ENCODE assay signal across 13 mouse cellular contexts in the genomic region with DNA sequence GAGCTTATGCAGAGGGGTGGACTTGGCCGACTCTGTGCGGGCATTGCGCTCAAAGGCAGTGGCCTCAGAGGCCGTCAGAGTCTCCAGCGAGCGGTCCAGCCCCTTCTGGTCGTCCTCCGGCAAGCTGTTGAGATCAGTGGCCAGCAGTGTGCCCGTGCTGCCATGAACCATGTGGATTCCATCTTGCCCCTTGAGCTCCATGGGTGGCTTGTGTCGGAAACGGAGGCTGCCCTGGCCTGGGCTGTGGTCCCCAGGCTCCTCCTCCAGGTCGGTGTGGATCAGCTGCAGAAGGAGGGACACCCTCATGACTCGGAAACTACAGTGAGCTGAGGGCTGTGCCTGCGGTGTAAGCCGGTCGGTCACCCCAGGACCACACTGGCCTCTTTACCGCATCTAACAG.
"Had no signal": no experiment of that assay in that cellular context is flagged by ENCODE, and none has a peak within 500 bp of the region (broad histone marks: within the 10 kb centered on the region; RNA-seq: fewer than 3 reads in every experiment).

No protein-coding gene starts in this region.

- H3K4me2 ChIP-seq: lung, embryonic 14.5 days; midbrain, embryonic 13.5 days; neural tube, embryonic 12.5 days; stomach, embryonic 15.5 days had no signal

- H3K27me3 ChIP-seq: midbrain, embryonic 13.5 days; neural tube, embryonic 12.5 days; stomach, embryonic 15.5 days had no signal

- H3K9me3 ChIP-seq: midbrain, embryonic 10.5 days; midbrain, embryonic 13.5 days; neural tube, embryonic 12.5 days; stomach, embryonic 15.5 days had no signal

- DNase-seq: lung, adult 18-20 months; lung, embryonic 14.5 days; lung, postnatal 10 days; lung, postnatal 4 days; right cerebral cortex, postnatal 14 days; thymus, postnatal 14 days had no signal

- ATAC-seq: midbrain, embryonic 13.5 days; midbrain, embryonic 16.5 days had no signal

- H3K4me1 ChIP-seq: neural tube, embryonic 12.5 days had no signal

- H3K9ac ChIP-seq: liver, embryonic 14.5 days; lung, embryonic 14.5 days; midbrain, embryonic 13.5 days; neural tube, embryonic 12.5 days; stomach, embryonic 15.5 days had no signal

- H3K4me3 ChIP-seq: midbrain, embryonic 10.5 days; midbrain, embryonic 13.5 days; neural tube, embryonic 12.5 days; stomach, embryonic 15.5 days had no signal

- H3K27ac ChIP-seq: liver, embryonic 14.5 days; midbrain, embryonic 10.5 days; midbrain, embryonic 13.5 days; neural tube, embryonic 12.5 days; stomach, embryonic 15.5 days; stomach, postnatal 0 days had no signal
